In genomic region chr1:190171750-190172149, GRCm38 (mm10) we compare ENCODE assay signal across 9 mouse cellular contexts. TPM values are rescaled to one million over a fixed set of nuclear protein-coding genes. Genes with fewer than 3 reads are reported as not detected.
DNase-seq lines count a peak whose midpoint lies in the region; ATAC-seq and TF ChIP-seq lines count a peak whose summit lies in the region.
"Had no signal": no experiment of that assay in that cellular context is flagged by ENCODE, and none has a peak within 500 bp of the region (broad histone marks: within the 10 kb centered on the region; RNA-seq: fewer than 3 reads in every experiment).

No protein-coding gene starts in this region.

- H3K27ac ChIP-seq in lung, embryonic 14.5 days (ENCODE audit: low read depth) = no peak overlapping the region
- peak overlapping the region in 1 of 2 experiments; percentile 97; a peak in 2 of 4 replicates for H3K27ac ChIP-seq in heart, embryonic 14.5 days (replicated peaks in 1 of 2; ENCODE audit: control insufficient read depth in 1 of 2, insufficient read depth in 1 of 2, low read depth in 2 of 2, low read length in 2 of 2)
- no peak overlapping the region for H3K27ac ChIP-seq in limb, embryonic 12.5 days
- no peak overlapping the region for H3K27ac ChIP-seq in neural tube, embryonic 14.5 days (ENCODE audit: low read depth, low read length)

- peaks cover 88% of the 10 kb centered on the region for H3K27me3 ChIP-seq in lung, embryonic 14.5 days (ENCODE audit: insufficient read depth, low read length)
- peaks cover 4% of the 10 kb centered on the region for H3K27me3 ChIP-seq in heart, embryonic 14.5 days (ENCODE audit: control insufficient read depth, insufficient read depth, low read length)
- peaks cover 93% of the 10 kb centered on the region for H3K27me3 ChIP-seq in limb, embryonic 12.5 days
- H3K27me3 ChIP-seq in neural tube, embryonic 14.5 days (ENCODE audit: control insufficient read depth, insufficient read depth, low read length) = 0 out of 2 replicates have a peak, but pooled peaks cover 6% of the 10 kb centered on the region

- no peak overlapping the region for H3K4me3 ChIP-seq in lung, embryonic 14.5 days (ENCODE audit: low read depth, low read length)
- peak overlapping the region; percentile 30 to 83 for H3K4me3 ChIP-seq in heart, embryonic 14.5 days (ENCODE audit: control insufficient read depth in 1 of 2, insufficient read depth in 1 of 2, low read depth in 1 of 2, low read length in 2 of 2)
- H3K4me3 ChIP-seq in limb, embryonic 12.5 days (replicated peaks) = no peak overlapping the region
- 0 out of 2 replicates have a peak overlapping the region, but pooled peaks have one; percentile 69 for H3K4me3 ChIP-seq in neural tube, embryonic 14.5 days (ENCODE audit: low read depth, low read length)

- H3K4me1 ChIP-seq in lung, embryonic 14.5 days (ENCODE audit: insufficient read depth) = peaks cover 6% of the 10 kb centered on the region; the same call in 1 of the 2 replicates
- peaks cover 10 to 45% of the 10 kb centered on the region in 2 experiments; a peak in 3 of 4 replicates for H3K4me1 ChIP-seq in heart, embryonic 14.5 days (ENCODE audit: control insufficient read depth in 2 of 2, insufficient read depth in 2 of 2, low read length in 2 of 2)
- H3K4me1 ChIP-seq in limb, embryonic 12.5 days (replicated peaks) = peaks cover 66% of the 10 kb centered on the region
- H3K4me1 ChIP-seq in neural tube, embryonic 14.5 days (ENCODE audit: control insufficient read depth, insufficient read depth, low read length) = peaks cover 25% of the 10 kb centered on the region

- TF ChIP-seq CTCF in lung, embryonic 14.5 days (IDR thresholded peaks at IDR 0.05; ENCODE audit: low read depth) = no peak

- ATAC-seq in lung, embryonic 14.5 days (ENCODE audit: insufficient read depth) = no peak
- no peak for ATAC-seq in heart, embryonic 14.5 days (ENCODE audit: insufficient number of reproducible peaks, insufficient read depth, low FRiP score, low read depth)
- ATAC-seq in limb, embryonic 12.5 days (ENCODE audit: insufficient number of reproducible peaks, insufficient read depth, low FRiP score, low TSS enrichment, low read depth) = no peak
- no peak for ATAC-seq in neural tube, embryonic 14.5 days (ENCODE audit: low read depth)

- no peaks in the 10 kb centered on the region for H3K36me3 ChIP-seq in lung, embryonic 14.5 days (ENCODE audit: insufficient read depth)
- H3K36me3 ChIP-seq in heart, embryonic 14.5 days (ENCODE audit: control insufficient read depth, insufficient read depth, low read length) = no peaks in the 10 kb centered on the region
- H3K36me3 ChIP-seq in limb, embryonic 12.5 days = no peaks in the 10 kb centered on the region
- H3K36me3 ChIP-seq in neural tube, embryonic 14.5 days (ENCODE audit: control insufficient read depth, insufficient read depth, low read length) = no peaks in the 10 kb centered on the region

- 1% methylated on average over 12 of the region's 12 CpGs for WGBS in lung, embryonic 14.5 days
- 2% methylated on average over 12 of the region's 12 CpGs for WGBS in heart, embryonic 14.5 days
- WGBS in limb, embryonic 12.5 days = 0% methylated on average over 12 of the region's 12 CpGs
- under 1% methylated on average over 12 of the region's 12 CpGs for WGBS in neural tube, embryonic 14.5 days

- DNase-seq in lung, embryonic 14.5 days = peak; percentile 11
- no peak for DNase-seq in lung, postnatal 14 days
- no peak for DNase-seq in gastrocnemius, adult 18-20 months (ENCODE audit: low spot score)
- DNase-seq in gastrocnemius, postnatal 14 days = no peak
- DNase-seq: kidney, postnatal 14 days; lung, postnatal 10 days had no signal

- no peak overlapping the region for H3K9ac ChIP-seq in lung, embryonic 14.5 days
- peak overlapping the region; percentile 96 for H3K9ac ChIP-seq in heart, embryonic 14.5 days (ENCODE audit: low read length)
- H3K9ac ChIP-seq in limb, embryonic 12.5 days (replicated peaks) = no peak overlapping the region
- H3K9ac ChIP-seq in neural tube, embryonic 14.5 days (replicated peaks; ENCODE audit: low read depth, low read length) = no peak overlapping the region

- H3K4me2 ChIP-seq in lung, embryonic 14.5 days = peak overlapping the region; percentile 96; the same call in 1 of the 2 replicates
- peak overlapping the region; percentile 95 for H3K4me2 ChIP-seq in heart, embryonic 14.5 days (ENCODE audit: low read length)
- peak overlapping the region; percentile 19; the same call in 1 of the 2 replicates for H3K4me2 ChIP-seq in limb, embryonic 12.5 days
- H3K4me2 ChIP-seq in neural tube, embryonic 14.5 days (ENCODE audit: low read depth, low read length) = peak overlapping the region; percentile 91

- intact Hi-C loops in gastrocnemius, postnatal 14 days (cut with DNase I; ENCODE audit: low total_unique reads) = no loop called here

- H3K9me3 ChIP-seq in lung, embryonic 14.5 days (ENCODE audit: low read depth, low read length) = no peaks in the 10 kb centered on the region
- no peaks in the 10 kb centered on the region for H3K9me3 ChIP-seq in heart, embryonic 14.5 days (ENCODE audit: control insufficient read depth, low read length)
- no peaks in the 10 kb centered on the region for H3K9me3 ChIP-seq in limb, embryonic 12.5 days
- H3K9me3 ChIP-seq in neural tube, embryonic 14.5 days (ENCODE audit: control insufficient read depth, low read length) = no peaks in the 10 kb centered on the region

RNA-seq across cellular contexts. Expression of gene Prox1, which starts 1.2 kb away (rescaled TPM):
- polyA plus RNA-seq in lung, embryonic 14.5 days (2014; fragmentation: Nextera tagmentation; extraction: Ambion mirVana) = 2.0 and 2.4 TPM in 2 replicates
- polyA plus RNA-seq in heart, embryonic 14.5 days (2014; fragmentation: Nextera tagmentation; extraction: Ambion mirVana) = 21.0 and 21.7 TPM in 2 replicates
- polyA plus RNA-seq in limb, embryonic 12.5 days (2016; fragmentation: Nextera tagmentation; extraction: Ambion mirVana) = 2.7 and 4.7 TPM in 2 replicates
- polyA plus RNA-seq in neural tube, embryonic 14.5 days (2014; fragmentation: Nextera tagmentation; extraction: Ambion mirVana) = 15.9 and 17.8 TPM in 2 replicates
- total RNA-seq in gastrocnemius, adult 18-20 months (2021) = 1 to 10 TPM; 2.1 to 3.0 TPM
- total RNA-seq in gastrocnemius, postnatal 14 days (2021) = 1 to 10 TPM; 4.1 to 5.7 TPM

Comparison
In these comparisons a context has a peak if more than half of its experiments do, and no peak if none do; other contexts are left out.
1. H3K4me2 ChIP-seq: peak in every context shown above with its lines; median percentile 96 in lung, embryonic 14.5 days; 95 in heart, embryonic 14.5 days; 91 in neural tube, embryonic 14.5 days; 19 in limb, embryonic 12.5 days.
2. H3K4me3 ChIP-seq: peak in heart, embryonic 14.5 days (2 of 2) and neural tube, embryonic 14.5 days (single experiment); none in lung, embryonic 14.5 days (single experiment) and limb, embryonic 12.5 days (single experiment).